Mouse (Mus musculus): ENCODE data around the gene Cox7c. TPM values are rescaled to one million over a fixed set of nuclear protein-coding genes. Genes with fewer than 3 reads are reported as not detected.
A peak's percentile ranks its signal among the peaks of the same experiment; 100 is the strongest.
"Not testable (repeated sequence)": the region's sequence is repeated elsewhere in the genome, so short reads cannot be mapped to it uniquely, and the experiment has no call there.

Gene Cox7c
- 100 to 1,000 TPM; 324 to 378 TPM for total RNA-seq (2021)

DNA sequence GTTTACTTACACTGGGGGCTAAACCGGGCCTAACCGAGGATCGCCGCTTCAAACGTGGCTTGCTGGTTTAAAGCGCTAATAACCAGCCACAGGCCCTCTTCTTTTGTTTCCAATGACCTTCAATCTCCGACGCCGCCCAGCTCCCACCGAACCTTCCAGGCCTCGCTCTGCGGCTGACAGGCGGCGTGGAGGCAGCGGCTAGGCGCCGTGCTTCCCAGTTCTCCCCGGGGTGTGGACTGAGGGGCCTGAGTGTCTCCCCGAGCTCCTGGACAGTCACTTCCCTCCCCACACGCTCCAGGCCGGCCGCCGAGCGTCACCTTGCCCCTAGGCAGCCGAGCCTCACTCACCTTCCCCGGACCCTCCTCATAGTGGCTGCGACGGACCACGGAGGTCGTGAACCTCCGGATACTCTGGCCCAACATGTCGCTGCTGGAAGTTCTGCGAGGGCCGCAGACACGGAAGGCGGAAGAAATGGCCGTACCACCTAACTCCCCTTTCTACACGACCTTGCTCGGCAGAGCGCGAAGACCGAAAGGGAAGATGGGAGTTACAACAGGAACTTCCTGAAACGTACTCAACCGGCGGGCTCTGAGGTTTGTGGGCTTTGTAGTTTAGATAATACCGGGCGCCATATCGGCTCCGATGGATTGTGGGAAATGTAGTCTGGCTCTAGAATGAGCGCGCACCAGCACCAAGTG, at the start of gene Cox7c:
Cox7c (minus strand) TSS at position 651 of the 698 bp plus-strand sequence.
- intact Hi-C loops (cut with DNase I), result no loop called here
- peak; percentile 88 for DNase-seq (ENCODE audit: low spot score in 2 of 2)

DNA sequence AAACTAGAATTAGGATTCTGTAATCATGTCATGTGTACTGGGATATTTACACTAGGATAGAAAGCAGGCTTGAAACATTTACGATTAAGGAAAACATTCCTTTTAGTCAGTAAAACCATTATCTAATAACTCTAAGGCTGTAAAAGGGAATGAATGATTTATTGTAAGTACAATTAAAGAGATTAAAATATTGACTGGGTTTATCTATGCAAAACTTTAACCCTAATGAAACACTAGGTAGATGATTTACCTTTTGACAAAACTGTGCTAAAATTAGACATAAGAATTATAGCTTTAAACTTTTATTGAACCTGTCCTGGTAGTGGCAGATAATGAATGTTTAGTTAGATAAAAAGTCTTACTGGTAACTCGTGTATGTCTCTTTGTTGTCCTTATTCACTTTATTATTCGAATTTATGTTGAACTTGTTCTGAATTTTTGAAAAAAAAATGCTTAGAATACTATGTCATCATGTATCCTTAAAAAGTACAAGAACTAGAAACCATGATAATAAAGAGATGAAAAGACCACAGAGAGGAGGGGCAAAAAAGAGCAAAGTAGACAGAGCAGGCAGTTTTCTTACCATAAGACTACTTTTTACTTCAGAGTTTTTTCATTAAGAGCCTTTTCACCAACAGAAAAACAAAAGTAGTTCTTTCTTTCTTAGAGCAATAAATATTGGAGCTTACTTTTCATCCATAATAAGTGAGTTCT, 21.5 kb upstream of the Cox7c start:
- no peak for DNase-seq (ENCODE audit: low spot score in 2 of 2)
- intact Hi-C loops (cut with DNase I), result no loop called here

- intact Hi-C loops (cut with DNase I), result no loop called here
- DNase-seq (ENCODE audit: low spot score in 2 of 2), result no peak
Measured at GRCm38 (mm10) chr13:86067508-86067907, 20.8 kb upstream of the Cox7c start.

- DNase-seq (ENCODE audit: low spot score in 2 of 2); intact Hi-C loops (cut with DNase I): not testable (repeated sequence)
Measured at GRCm38 (mm10) chr13:86054091-86054490, 7.4 kb upstream of the Cox7c start.

- intact Hi-C loops (cut with DNase I), result no loop called here
- peak; percentile 4 to 11 for DNase-seq (ENCODE audit: low spot score in 2 of 2)
Measured at GRCm38 (mm10) chr13:86004907-86005675, 41.6 kb downstream of the Cox7c start.

All from left cerebral cortex, postnatal 36 days (tissue).